Mouse (Mus musculus): Measurements from ENCODE around the gene Lipe. TPM values are rescaled to one million over a fixed set of nuclear protein-coding genes. Genes with fewer than 3 reads are reported as not detected.

Gene Lipe
- polyA plus RNA-seq, 1 experiment: 9.1 TPM

DNA sequence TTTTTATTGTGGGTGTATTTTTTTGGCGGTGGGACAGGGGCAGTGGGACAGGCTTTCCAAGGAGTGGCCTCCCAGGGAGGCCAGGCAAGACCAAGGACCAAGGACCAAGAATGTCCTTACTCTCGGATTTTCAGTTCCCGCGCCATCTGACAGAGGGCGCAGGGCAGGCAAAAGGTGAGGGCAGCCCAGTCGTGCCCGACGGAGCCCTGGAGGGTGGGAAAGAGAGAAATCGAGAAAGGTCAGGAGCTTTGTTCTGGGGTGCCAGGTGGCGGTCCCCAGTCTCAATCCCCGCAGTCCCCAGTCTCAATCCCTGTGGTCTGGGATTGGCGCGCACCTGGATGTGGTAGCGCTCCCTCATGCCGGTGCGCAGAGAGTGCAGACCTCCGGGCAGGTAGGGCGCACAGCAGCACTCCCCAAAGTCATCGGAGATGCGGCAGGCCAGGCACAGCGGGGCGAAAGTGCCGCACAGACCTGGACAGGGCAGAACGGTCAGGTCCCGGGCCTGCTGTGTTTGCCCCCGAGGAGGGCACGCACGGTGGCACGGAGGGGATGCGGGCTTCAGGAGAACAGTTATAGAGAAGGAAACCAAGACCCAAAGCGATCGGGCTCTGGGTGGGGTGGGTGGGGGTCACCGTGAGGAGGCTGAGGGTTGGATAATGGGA lies 30.7 kb downstream of the Lipe start:
- Histone ChIP-seq H3K4me1 (peaks cover 13% of the 10 kb centered on the region; the same call in 1 of the 2 replicates), H3K36me3 (replicated peaks; ENCODE audit: low read length) (peaks cover 17% of the 10 kb centered on the region), H3K9me3 (no peaks in the 10 kb centered on the region), H3K27me3 (replicated peaks) (peaks cover 76% of the 10 kb centered on the region), H3K4me3 (replicated peaks) (peak overlapping the region; percentile 38)
- TF ChIP-seq GATA1 (IDR thresholded peaks at IDR 0.05; ENCODE audit: borderline replicate concordance, low read length): no peak
- no peak for TF ChIP-seq FLI1 (IDR thresholded peaks at IDR 0.05; ENCODE audit: low read length)

DNA sequence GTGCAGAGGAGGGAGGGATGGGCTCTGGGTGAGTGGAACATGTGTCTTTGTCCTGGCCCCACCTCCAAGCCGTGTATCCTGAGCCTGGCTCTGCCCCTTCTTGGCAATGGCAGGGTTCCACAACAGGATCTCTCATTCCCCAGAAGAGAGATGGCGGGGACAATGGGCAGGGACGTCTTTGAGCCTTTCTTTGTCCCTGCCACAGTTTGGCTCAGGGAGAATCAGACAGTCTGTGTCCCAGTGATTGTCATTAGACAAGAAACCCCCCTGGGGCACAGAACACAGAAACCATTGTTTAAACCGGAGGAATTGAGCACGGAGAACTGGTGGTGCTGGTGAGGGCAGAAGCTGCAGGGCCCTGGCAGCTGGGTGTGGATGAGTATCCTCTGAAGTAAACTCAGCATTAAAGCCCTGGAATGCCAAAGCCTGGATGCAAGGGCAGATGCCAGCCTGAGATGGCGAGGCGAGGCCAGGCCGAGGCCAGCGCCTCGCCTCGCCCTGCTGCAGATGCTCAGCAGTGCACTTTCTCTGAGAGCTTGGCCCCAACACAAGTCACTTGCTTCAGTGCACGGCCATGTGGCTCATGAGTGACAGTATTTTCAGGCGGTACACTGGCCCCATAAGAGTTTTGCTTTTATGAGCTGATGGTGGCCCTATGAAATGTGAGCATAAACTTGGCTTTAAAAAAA lies 32.4 kb downstream of the Lipe start:
- H3K36me3 ChIP-seq (replicated peaks; ENCODE audit: low read length): peaks cover 27% of the 10 kb centered on the region
- peaks cover 13% of the 10 kb centered on the region; the same call in 1 of the 2 replicates for H3K4me1 ChIP-seq
- peaks cover 67% of the 10 kb centered on the region for H3K27me3 ChIP-seq (replicated peaks)
- H3K9me3 ChIP-seq: no peaks in the 10 kb centered on the region
- TF ChIP-seq GATA1 (IDR thresholded peaks at IDR 0.05; ENCODE audit: borderline replicate concordance, low read length): no peak
- no peak for TF ChIP-seq FLI1 (IDR thresholded peaks at IDR 0.05; ENCODE audit: low read length)
- no peak overlapping the region for H3K4me3 ChIP-seq (replicated peaks)

DNA sequence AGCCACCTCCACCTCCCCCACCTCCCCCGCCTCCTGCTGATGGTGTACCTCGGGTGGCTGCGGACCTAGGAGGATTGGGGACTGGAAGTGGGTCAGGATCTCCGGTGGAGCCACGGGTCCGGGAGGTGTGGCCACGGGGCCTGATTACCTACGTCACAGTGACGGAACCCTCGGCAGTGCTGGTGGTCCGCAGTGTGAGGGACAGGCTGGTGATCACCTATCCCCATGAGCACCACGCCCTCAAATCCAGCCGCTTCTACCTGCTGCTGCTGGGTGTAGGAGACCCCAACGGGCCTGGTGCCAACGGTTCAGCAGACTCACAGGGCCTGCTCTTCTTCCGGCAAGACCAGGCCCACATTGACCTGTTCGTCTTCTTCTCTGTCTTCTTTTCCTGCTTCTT lies 34.9 kb downstream of the Lipe start:
- H3K9me3 ChIP-seq: no peaks in the 10 kb centered on the region
- peaks cover 10% of the 10 kb centered on the region; the same call in 1 of the 2 replicates for H3K4me1 ChIP-seq
- TF ChIP-seq FLI1 (IDR thresholded peaks at IDR 0.05; ENCODE audit: low read length) (no peak), GATA1 (IDR thresholded peaks at IDR 0.05; ENCODE audit: borderline replicate concordance, low read length) (no peak)
- no peak overlapping the region for H3K4me3 ChIP-seq (replicated peaks)
- H3K36me3 ChIP-seq (replicated peaks; ENCODE audit: low read length): peaks cover 52% of the 10 kb centered on the region
- H3K27me3 ChIP-seq (replicated peaks): peaks cover 44% of the 10 kb centered on the region

DNA sequence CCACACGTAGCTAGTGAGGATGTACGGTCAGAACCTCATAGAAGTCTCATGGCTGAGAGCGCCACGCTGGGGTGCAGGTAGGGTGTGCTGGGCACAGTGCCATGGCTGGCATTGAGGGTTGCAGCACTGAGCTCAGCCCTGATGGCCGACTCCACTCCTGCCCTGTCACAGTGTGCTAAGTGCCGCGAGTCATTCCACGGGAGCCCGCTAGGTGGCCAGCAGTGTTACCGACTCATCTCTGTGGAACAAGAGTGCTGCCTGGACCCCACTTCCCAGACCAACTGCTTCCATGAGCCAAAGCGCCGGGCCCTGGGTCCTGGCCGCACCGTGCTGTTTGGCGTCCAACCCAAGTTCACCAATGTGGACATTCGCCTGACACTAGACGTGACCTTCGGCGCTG lies 35.4 kb downstream of the Lipe start:
- H3K36me3 ChIP-seq (replicated peaks; ENCODE audit: low read length): peaks cover 56% of the 10 kb centered on the region
- peaks cover 40% of the 10 kb centered on the region for H3K27me3 ChIP-seq (replicated peaks)
- H3K9me3 ChIP-seq: no peaks in the 10 kb centered on the region
- H3K4me1 ChIP-seq: peaks cover 6% of the 10 kb centered on the region; the same call in 1 of the 2 replicates
- no peak overlapping the region for H3K4me3 ChIP-seq (replicated peaks)
- TF ChIP-seq FLI1 (IDR thresholded peaks at IDR 0.05; ENCODE audit: low read length) (no peak), GATA1 (IDR thresholded peaks at IDR 0.05; ENCODE audit: borderline replicate concordance, low read length) (no peak)

DNA sequence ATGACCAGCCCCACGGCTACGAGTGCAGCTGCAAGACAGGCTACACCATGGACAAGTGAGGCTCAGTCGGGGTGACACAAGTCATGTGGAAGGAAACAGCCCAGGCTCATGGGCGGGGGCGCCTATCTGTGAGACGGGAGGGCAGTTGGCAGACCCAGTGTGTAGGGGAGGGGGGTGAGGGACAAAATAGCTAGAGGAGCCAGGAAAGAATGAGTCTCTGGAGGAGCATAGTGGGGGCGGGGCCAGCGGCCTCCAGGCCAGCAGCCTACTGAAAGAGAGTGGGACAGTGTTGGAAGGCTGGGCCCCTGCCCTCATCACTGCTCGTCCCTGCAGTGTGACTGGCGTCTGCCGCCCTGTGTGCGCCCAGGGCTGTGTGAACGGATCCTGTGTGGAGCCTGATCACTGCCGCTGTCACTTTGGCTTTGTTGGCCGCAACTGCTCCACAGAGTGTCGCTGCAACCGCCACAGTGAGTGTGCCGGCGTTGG lies 39.7 kb downstream of the Lipe start:
- no peaks in the 10 kb centered on the region for H3K9me3 ChIP-seq
- no peak overlapping the region for H3K4me3 ChIP-seq (replicated peaks)
- H3K36me3 ChIP-seq (replicated peaks; ENCODE audit: low read length): peaks cover 74% of the 10 kb centered on the region
- H3K27me3 ChIP-seq (replicated peaks): peaks cover 4% of the 10 kb centered on the region
- no peak for TF ChIP-seq FLI1 (IDR thresholded peaks at IDR 0.05; ENCODE audit: low read length)
- no peaks in the 10 kb centered on the region for H3K4me1 ChIP-seq

DNA sequence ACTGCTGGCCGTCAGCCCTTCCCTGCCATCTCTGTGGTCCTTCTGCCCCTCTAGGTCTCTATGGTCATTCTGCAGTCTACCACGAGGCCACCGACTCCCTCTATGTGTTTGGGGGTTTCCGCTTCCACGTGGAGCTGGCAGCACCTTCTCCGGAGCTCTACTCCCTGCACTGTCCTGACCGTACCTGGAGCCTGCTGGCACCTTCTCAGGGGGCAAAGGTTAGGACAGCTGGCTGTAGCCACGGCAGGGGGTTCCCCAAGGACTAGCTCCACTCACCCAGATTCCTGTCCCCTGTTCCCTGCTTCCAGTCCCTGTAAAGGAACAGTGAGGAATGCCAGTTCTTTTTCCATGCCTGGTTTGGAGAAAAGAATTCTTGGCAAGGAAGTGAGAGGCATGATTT lies 49.6 kb downstream of the Lipe start:
- peaks cover 14% of the 10 kb centered on the region for H3K4me1 ChIP-seq
- H3K27me3 ChIP-seq (replicated peaks): peaks cover 5% of the 10 kb centered on the region
- H3K4me3 ChIP-seq (replicated peaks): no peak overlapping the region
- H3K36me3 ChIP-seq (replicated peaks; ENCODE audit: low read length): peaks cover 62% of the 10 kb centered on the region
- TF ChIP-seq FLI1 (IDR thresholded peaks at IDR 0.05; ENCODE audit: low read length) (no peak), GATA1 (IDR thresholded peaks at IDR 0.05; ENCODE audit: borderline replicate concordance, low read length) (no peak)
- H3K9me3 ChIP-seq: peaks cover 18% of the 10 kb centered on the region

DNA sequence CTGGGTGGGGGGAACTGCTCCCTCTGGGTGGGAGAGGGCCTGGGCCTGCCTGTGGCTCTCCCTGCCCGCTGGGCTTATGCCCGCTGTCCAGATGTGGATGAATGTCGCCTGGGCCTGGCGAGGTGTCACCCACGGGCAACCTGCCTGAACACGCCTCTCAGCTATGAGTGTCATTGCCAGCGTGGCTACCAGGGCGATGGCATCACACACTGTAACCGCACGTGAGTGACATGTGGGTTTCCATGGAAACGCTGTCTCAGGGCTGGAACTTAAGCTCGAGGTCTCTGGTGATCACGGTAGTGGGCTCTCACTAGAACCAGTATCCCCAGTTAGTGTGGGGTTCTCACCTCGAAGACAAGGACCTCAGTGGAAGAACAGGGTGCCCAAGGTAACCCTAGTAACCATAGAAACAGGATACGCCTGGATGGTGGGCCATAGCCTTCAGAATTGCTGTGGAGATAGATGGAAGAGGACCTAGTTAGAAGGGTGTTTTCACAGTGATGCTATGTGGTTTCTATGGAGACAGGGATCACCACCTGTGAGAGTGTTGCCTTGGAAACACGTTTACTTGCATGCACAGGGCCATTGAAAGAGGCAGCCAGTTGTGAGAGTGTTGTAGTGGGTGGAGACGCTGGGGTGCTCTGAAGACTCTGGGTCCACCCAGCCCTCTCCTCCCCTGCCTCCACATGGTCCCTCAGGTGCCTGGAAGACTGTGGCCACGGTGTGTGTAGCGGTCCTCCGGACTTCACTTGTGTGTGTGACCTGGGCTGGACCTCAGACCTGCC lies 57.3 kb downstream of the Lipe start:
- no peak for TF ChIP-seq GATA1 (IDR thresholded peaks at IDR 0.05; ENCODE audit: borderline replicate concordance, low read length)
- no peak for TF ChIP-seq FLI1 (IDR thresholded peaks at IDR 0.05; ENCODE audit: low read length)
- no peaks in the 10 kb centered on the region for H3K4me1 ChIP-seq
- H3K36me3 ChIP-seq (replicated peaks; ENCODE audit: low read length): peaks cover 45% of the 10 kb centered on the region
- H3K4me3 ChIP-seq (replicated peaks): no peak overlapping the region
- H3K9me3 ChIP-seq: no peaks in the 10 kb centered on the region
- peaks cover 4% of the 10 kb centered on the region for H3K27me3 ChIP-seq (replicated peaks)

DNA sequence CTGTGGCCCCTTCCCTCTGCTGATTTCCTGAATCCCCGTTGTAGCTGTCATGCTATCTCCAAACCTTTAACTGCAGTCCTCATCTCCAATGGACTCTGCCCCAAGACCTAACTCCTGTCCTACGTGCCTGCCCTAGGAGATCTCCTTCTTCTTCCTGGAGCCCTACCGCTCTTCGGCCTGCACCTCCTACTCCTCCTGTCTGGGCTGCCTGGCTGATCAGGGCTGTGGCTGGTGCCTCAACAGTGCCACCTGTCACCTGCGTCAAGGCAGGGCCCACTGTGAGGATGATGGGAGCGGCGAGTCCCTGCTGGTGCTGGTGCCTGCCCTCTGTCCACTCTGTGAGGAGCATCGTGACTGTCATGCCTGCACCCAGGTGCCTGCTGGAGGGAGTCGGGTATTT lies 59.2 kb downstream of the Lipe start:
- Histone ChIP-seq H3K4me3 (replicated peaks) (no peak overlapping the region), H3K9me3 (no peaks in the 10 kb centered on the region), H3K4me1 (no peaks in the 10 kb centered on the region), H3K27me3 (replicated peaks) (peaks cover 2% of the 10 kb centered on the region), H3K36me3 (replicated peaks; ENCODE audit: low read length) (peaks cover 60% of the 10 kb centered on the region)
- TF ChIP-seq GATA1 (IDR thresholded peaks at IDR 0.05; ENCODE audit: borderline replicate concordance, low read length) (no peak), FLI1 (IDR thresholded peaks at IDR 0.05; ENCODE audit: low read length) (no peak)

DNA sequence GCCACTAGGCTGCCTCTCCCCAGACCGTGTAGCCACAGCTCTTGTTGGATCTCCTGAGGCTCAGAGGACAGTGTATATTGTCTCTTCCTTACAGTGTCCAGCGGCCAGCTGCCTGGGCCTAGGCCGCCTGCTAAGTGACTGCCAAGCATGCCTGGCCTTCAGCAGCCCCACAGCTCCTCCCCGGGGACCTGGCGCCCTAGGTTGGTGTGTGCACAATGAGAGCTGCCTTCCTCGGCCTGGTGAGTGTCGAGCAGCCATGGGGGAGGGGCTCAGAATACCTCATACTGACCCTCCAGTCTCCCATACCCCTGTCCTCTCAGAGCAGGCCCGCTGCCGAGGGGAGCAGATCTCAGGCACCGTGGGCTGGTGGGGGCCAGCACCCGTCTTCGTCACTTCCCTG lies 64.0 kb downstream of the Lipe start:
- H3K27me3 ChIP-seq (replicated peaks): peaks cover 2% of the 10 kb centered on the region
- no peak for TF ChIP-seq GATA1 (IDR thresholded peaks at IDR 0.05; ENCODE audit: borderline replicate concordance, low read length)
- TF ChIP-seq FLI1 (IDR thresholded peaks at IDR 0.05; ENCODE audit: low read length): no peak
- no peak overlapping the region for H3K4me3 ChIP-seq (replicated peaks)
- no peaks in the 10 kb centered on the region for H3K9me3 ChIP-seq
- H3K36me3 ChIP-seq (replicated peaks; ENCODE audit: low read length): peaks cover 55% of the 10 kb centered on the region
- H3K4me1 ChIP-seq: peaks cover 16% of the 10 kb centered on the region

Measured in megakaryocyte, embryonic 14.5 days (primary cell).